Mouse (Mus musculus) left cerebral cortex, adult 2 months (tissue): Measurements from ENCODE around the gene Abca14. TPM values are rescaled to one million over a fixed set of nuclear protein-coding genes. Genes with fewer than 3 reads are reported as not detected.

Experiments used
- DNase-seq, 2 experiments: peaks; one replicate each; pipeline ENCODE4 v3.0.0; 2021 to 2022; ENCODE audit warnings: low spot score in 2 of 2, mixed read lengths in 1 of 2; ENCODE audit errors: extremely low spot score in 1 of 2
- H3K27ac ChIP-seq: fragments of 200-600 bp; 2 replicates; pipeline ENCODE4 v1.8.1; 2022
- H3K4me3 ChIP-seq: fragments of 200-600 bp; 2 replicates; pipeline ENCODE4 v1.8.1; 2022
- CTCF ChIP-seq: fragments of 200-600 bp; IDR thresholded peaks from 2 replicates; pipeline ENCODE4 v1.8.1; 2022; ENCODE audit warnings: antibody characterized with exemption, mild to moderate bottlenecking, moderate library complexity
- intact Hi-C: fragments of 180-260 bp; cut with DNase I; formaldehyde crosslinking; loops from one replicate; pipeline ENCODE4 v1.15.1; 2025
- total RNA-seq, 2 experiments: library from RNA; stranded (reverse); gene quantifications; 2 replicates each; pipeline ENCODE4 v1.2.3; 2021

Abca14 gene
- total RNA-seq, 2 experiments from 2014 or later: not detected

DNA sequence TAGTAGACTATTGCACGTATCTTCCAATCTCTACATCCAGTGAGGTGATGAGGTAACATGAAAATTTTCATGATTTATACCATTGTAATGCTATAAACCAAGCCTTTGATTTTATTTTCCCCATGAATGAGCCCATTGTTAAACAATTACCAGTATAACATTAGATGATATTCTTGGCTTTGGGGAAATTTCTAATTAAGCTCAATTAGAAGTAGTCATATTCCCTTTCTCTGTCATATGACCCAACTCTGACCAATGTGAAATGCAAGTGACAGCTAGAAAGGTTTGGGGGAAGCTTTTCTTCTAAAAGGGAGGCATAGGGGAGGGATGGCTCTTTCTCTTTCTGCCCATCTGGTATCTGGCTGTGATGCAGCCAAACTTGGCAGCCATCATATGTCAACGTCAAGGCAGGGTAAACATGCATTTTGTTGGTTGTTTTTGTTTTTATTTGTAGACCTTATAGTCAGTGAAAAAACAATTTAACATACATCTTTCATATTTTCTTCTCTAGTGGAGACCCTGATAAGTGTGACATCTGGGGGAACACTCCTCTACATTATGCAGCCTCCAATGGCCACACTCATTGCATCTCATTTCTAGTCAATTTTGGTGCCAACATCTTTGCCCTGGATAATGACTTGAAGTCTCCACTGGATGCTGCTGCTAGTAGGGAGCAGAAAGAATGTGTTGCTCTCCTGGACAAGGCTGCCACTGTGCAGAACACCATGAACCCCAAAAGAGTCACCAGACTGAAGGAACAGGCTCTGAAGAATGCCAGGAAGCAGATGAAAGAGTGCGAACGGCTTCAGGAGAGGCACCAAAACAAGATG, 22.1 kb upstream of the Abca14 start:
- H3K27ac ChIP-seq: no peak overlapping the region
- no peak for DNase-seq
- no peak overlapping the region for H3K4me3 ChIP-seq
- intact Hi-C loops: no loop called here
- TF ChIP-seq CTCF: no peak

DNA sequence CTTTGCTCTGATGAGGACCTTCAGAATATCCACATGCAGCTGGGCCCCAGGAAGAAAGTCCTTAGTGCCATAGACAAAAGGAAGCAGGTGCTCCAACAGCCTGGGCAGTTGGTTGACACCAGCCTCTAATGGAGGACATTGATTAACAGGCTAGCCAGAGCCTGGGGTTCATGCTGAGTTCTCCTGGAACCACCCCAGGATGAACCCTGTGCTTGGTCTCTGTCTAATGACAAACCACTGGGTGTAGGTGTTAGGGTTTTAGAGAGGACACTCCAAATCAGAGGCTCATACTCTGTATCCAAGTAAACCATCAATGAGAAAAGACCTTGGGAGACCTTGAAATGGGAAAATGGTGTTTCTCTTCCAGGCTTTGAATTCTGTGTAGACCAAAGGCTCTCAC, 20.9 kb upstream of the Abca14 start:
- intact Hi-C loops: no loop called here
- H3K4me3 ChIP-seq: no peak overlapping the region
- no peak for TF ChIP-seq CTCF
- H3K27ac ChIP-seq: no peak overlapping the region
- no peak for DNase-seq

DNA sequence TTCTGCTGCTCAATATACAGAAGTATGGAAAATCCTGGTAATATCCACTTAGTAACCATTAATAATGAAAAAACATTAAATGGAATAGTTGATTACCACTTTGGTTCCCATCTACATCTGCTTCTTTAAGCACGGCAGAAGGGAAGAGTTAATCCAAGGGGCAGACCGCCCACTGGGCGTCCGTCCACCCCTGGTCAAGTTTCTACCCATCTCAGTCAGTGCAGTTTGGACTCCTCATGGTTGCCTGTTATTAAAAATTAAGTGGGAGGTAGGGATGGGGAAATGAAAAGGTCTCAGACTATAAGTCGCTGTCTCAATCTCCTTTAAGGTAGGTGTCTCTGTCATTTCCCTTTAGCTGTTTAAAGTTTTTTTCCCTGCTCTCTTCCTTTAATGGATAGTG, 14.8 kb upstream of the Abca14 start:
- no peak for TF ChIP-seq CTCF
- intact Hi-C loops: no loop called here
- no peak overlapping the region for H3K4me3 ChIP-seq
- no peak for DNase-seq
- no peak overlapping the region for H3K27ac ChIP-seq

DNA sequence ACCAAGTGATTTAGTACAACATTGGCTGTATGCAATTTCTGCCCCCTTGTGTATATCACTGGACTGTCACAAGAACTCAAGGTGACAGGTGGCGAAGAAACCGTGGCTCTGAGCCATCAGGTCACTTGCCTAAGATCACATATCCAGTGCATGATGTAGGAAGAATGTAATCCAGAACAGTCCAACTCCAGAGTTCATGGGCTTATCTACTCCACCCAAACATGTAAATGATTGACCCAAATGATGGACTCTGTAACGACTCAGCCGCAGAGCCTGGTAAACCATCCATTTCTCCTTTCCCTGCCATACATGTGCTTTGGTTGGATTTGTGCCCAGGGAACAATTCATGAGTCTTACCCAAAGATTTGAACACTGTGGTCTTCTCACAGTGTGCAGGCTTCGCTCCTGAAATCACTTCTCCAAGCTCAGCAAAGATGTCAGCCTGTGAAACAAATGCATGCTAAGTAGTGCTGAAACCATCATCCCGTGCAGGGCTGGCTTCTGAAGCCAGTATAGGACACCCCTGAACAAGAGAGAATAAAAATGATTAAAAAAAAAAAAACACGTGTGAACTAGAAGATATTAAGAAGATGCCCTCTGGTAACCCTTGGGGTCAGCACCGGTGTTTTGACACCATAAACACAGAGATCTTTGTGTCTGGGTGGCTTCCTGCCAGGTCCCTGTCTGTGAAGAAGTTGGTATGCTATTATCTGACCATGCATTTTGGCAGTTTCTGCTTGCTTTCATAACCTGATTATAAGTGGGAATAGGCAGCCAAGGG, 14.2 kb upstream of the Abca14 start:
- no peak overlapping the region for H3K4me3 ChIP-seq
- TF ChIP-seq CTCF: no peak
- no peak for DNase-seq
- no peak overlapping the region for H3K27ac ChIP-seq
- intact Hi-C loops: no loop called here

DNA sequence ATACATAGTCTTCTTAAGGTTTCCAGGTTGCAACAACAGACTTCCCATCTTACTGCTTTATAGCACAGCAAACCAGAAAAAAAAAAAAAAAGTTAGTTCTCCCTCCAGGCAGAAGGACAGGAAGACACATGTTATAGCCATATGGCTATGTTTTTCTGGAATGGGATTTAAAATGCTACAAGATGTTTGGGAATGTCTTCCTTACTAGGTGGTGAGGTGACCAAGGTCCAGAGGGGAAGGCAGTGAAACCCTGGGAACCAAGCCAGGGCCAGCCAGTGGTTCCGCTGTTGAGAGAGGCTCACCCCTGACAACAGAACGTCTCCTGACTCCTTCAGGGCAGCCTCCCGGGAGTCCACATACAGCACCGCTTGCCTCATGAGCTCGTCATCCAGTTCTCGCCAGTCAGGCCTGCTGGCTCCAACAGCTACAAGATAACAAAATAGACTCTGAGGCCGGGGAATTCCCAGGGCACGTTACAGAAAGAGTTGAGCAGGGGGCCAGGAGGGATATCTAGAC, 13.6 kb upstream of the Abca14 start:
- DNase-seq: no peak

DNA sequence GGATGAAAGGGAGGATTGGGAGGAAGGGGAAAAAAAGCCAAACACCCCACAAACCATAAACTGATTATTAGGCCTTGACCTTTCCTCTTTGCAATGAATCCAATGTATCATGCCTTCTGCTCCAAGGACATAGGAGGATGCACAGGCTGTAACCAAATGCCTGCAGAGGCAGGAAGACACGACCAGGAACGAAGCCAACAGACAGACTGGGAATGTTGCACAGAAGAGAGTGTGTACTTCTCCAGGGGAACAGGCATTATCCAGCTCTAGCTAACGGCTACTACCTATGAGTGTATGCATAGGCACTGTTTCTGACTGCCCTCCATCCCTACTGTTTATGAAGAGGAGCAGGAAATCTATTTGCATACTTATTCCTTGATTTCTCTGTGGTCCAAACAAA, 11.6 kb upstream of the Abca14 start:
- DNase-seq: no peak
- Histone ChIP-seq H3K4me3 (no peak overlapping the region), H3K27ac (no peak overlapping the region)
- TF ChIP-seq CTCF: no peak
- intact Hi-C loops: no loop called here

More for the DNA sequence above, 13.6 kb upstream of the Abca14 start:
- TF ChIP-seq CTCF: no peak
- Histone ChIP-seq H3K4me3 (no peak overlapping the region), H3K27ac (no peak overlapping the region)
- intact Hi-C loops: no loop called here

DNA sequence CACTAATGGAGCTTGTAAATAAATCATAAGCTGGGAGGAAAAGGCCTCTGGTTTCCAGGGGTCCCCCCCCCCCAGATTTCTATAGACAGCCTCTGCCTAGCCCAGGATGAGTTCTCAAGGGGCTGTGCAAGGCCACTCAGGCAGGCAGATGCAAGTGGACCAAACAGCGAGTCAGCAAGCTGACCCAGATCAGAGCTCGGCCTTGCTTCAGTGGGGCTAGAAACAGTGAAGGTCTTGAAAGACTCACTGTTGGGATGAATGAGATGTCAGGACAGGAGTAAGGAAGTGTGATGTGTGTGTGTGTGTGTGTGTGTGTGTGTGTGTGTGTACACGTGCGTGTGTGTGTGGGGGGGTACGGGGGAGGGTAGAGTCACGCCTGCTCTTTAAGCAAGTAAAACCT, 10.9 kb upstream of the Abca14 start:
- H3K4me3 ChIP-seq: no peak overlapping the region
- no peak for TF ChIP-seq CTCF
- H3K27ac ChIP-seq: no peak overlapping the region
- intact Hi-C loops: no loop called here
- no peak for DNase-seq

DNA sequence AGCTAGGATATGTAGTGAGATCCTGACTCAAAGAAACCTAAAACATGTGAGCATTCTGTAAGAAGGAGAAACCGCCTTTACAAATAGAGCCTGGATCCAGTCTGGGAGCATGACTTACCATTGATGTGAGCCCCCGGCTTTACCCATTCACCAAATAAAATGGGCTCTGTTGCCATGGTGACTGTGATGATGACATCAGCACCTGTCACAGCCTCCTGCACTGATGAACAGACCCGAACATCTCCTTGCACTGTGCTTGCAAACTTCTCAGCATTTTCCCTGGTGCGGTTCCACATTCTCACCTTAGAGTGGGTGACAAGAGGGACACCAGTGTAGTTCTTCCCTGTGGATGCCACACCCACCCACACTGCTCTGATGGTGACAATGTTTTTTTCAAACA, 8.6 kb upstream of the Abca14 start:
- Histone ChIP-seq H3K4me3 (no peak overlapping the region), H3K27ac (no peak overlapping the region)
- no peak for TF ChIP-seq CTCF
- intact Hi-C loops: no loop called here
- no peak for DNase-seq

DNA sequence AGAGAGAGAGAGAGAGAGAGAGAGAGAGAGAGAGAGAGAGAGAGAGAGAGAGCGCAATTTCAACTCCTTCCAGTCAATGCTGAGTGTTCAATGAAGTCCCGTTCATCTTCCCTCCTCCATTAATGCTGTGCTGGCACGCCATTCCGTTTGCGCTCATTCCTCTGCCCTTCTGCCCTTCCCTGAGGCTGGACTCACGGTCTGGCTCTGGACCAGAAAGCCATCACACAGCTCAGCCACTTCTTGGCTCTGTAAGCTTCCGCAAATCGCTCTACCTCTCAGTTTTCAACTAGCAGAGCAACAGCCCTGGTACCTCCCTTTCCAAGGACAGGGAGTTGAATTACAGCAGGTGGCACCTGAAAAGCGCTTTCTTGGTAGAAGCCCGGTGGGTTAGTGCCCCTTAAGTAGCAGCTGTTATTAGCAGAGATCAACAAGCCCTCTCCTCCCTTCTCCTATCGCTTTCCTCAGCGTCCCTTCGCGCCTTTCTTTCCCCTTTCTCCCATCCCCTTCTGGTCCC, 2.5 kb upstream of the Abca14 start:
- intact Hi-C loops: loop anchor here (5.0 kb wide), 1 partner anchor 126 kb away; the partner anchor contains the start of gene Abca15
- DNase-seq: no peak
- H3K27ac ChIP-seq: peak overlapping the region; percentile 40; the same call in 1 of the 2 replicates
- no peak for TF ChIP-seq CTCF
- peak overlapping the region; percentile 44 for H3K4me3 ChIP-seq

DNA sequence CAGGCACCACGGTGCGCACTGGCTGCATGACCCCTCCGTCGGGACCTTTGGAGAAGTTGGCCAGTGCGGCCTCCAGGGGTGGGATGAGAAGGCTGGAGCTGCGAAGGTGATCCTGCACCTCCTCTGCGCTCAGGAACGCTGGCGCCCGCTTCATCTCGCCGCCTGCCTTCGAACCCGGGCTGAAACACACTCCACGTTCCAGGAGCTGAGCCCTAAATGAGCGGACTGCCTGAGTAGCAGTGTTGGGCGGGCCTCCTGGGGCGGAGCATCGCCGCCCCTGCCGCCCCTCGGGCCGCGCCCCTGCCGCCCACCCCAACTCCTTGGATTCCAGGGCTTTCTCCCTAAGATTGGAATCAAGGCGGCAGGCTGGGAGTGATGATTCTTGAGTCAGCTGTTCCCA, 2.0 kb upstream of the Abca14 start, which contains the start of gene Crym:
Gene Crym, minus strand, starts transcription at position 341 of the 400 bp plus-strand sequence.
- DNase-seq: peak; percentile 24 to 57
- intact Hi-C loops: loop anchor here (2.0 to 5.0 kb wide), 2 partner anchors 126 to 353 kb away; partner anchors contain the start of gene Abca15
- no peak for TF ChIP-seq CTCF
- H3K27ac ChIP-seq: peak within 1 kb of the TSS; percentile 40; the same call in 1 of the 2 replicates
- H3K4me3 ChIP-seq: peak within 1 kb of the TSS; percentile 44

DNA sequence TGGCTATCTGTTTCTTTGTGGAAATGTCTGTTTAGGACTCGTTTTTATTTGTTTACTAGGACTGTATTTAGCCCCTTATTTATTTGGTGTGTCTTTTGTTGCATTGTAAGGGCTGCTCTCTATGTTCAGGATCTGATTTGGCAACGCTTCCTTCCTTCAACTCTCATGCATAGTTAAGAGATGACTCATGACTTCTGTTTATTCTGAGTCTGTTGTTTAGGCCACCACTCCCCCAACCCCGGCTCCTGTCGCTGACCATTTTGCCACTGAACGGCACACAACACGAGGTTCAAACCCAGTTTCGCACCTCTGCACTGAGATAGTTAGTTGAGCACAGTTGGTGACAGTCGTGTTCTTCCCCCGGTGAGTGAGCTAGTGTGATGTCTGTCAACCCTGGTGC, 2.2 kb downstream of the Abca14 start:
- intact Hi-C loops: no loop called here
- Histone ChIP-seq H3K4me3 (no peak overlapping the region), H3K27ac (no peak overlapping the region)
- no peak for TF ChIP-seq CTCF
- no peak for DNase-seq

DNA sequence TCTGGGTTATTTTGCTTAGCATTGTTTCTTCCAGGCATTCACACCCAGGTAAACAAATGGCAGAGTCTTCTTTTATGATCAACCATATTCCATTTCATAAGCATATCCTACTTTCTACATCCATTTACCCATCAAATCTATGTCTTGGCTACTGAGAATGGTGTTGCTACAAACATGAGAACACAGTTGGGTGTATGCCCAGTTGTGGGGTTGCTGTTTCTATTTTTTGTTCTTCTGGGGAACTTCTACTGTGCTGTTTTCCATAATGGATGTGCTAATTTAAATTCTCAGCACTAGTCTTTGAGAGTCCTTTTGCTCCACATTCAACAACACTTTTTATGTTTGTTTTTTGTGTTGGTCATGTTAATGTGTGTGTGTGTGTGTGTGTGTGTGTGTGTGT, 24.8 kb downstream of the Abca14 start:
- no peak for TF ChIP-seq CTCF
- Histone ChIP-seq H3K4me3 (no peak overlapping the region), H3K27ac (no peak overlapping the region)
- intact Hi-C loops: no loop called here
- DNase-seq: peak in 1 of 2 experiments; percentile 14
